Mouse (Mus musculus) G1E (cell line): ENCODE data around the gene Cmip.

Experiments
- CTCF ChIP-seq: IDR thresholded peaks from 2 replicates; pipeline ENCODE4 v1.5.1; 2012; ENCODE audit warnings: low read depth, low read length, inconsistent platforms, mixed read lengths
- TAL1 ChIP-seq: conservative IDR thresholded peaks from 2 replicates; pipeline ENCODE4 v1.6.1; 2012; ENCODE audit warnings: low read depth, low read length, inconsistent platforms, mixed read lengths

DNA sequence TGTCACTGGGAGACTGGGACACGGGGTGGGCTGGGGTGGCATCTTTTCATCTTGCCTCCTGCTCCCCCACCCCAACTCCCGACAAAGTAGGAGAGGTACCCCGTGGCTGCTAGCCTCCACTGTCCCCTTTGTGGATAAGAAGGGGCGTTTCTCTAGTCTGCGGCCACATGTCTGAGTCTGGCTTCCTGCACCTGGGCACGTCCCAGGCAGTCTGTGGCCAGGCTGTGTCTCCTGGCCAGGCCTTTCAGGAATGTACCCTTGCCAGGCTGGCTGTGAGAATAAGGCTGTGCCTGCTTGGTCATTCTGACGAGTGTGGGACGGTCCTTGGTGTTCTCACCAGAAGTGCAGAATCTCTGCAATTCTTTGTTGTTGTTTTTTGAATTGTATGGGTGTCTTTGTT is 78.6 kb downstream of the Cmip start:
- TF ChIP-seq CTCF (no peak), TAL1 (no peak)
